Mouse (Mus musculus) liver, embryonic 14.5 days (tissue): ENCODE results near the gene Hpf1.

Source experiments
- CTCF ChIP-seq: IDR thresholded peaks from 2 replicates; pipeline ENCODE4 v1.5.1; 2016; ENCODE audit warnings: antibody characterized with exemption, low read depth, control low read depth
- EP300 ChIP-seq: IDR thresholded peaks from 2 replicates; pipeline ENCODE4 v1.6.1; 2016; ENCODE audit warnings: antibody characterized with exemption, low read depth

DNA sequence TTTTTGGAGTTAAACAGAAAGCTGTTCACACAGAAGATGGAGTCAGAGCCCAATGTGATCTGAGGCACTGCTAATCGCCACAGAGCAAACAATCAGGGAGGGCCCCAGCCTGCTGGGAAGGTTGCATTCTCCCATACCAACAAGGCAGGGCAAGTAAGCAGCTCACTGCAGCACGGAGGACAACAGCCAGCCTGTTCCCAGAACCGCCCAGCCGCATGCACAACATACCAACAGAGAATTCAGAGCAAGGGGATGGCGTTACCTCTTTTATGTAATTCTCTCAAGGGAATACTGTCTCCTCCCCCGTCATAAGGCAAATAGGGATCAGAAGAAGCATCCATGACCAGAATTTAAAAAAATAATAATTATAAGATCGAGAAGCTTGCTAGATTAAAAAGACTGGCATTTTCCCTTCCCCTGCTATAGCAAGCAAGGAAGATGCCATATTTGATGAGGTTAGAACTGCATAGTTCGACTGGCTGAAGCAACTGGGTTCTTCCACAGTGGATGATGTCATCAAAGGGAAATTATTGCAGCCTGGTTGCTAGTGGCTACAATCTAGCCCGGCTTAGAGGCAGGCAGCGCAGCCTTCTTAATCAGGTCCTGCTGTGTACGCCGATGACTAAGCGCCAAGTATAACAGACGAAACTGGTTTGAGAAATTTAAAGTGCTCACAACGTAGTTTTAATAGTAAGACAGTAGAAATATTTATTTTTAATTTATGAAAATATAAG lies 64.2 kb downstream of the Hpf1 start:
- TF ChIP-seq EP300 = peak; percentile 95
- TF ChIP-seq CTCF = no peak
